In the genomic region with DNA sequence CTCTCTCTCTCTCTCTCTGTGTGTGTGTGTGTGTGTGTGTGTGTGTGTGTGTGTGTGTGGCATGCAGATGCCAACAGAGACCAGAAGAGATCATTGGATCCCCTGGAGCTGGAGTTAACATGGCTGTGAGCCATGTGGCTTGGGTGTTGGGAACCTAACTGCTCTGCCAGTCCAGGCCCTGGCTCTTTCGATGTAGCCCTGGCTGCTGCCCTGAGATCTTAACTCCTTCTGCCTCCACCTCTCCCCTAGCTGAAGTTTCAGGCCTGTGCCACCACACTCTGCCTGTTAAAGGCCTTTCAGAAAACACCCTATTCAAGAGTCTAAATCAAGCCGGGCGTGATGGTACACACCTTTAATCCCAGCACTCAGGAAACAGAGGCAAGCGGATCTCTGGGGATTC, we compare ENCODE assay signal across 20 mouse cellular contexts. TPM values are rescaled to one million over a fixed set of nuclear protein-coding genes. Genes with fewer than 3 reads are reported as not detected.
A peak's percentile ranks its signal among the peaks of the same experiment; 100 is the strongest.
DNase-seq lines count a peak whose midpoint lies in the region; ATAC-seq lines count a peak whose summit lies in the region.
"Had no signal": no experiment of that assay in that cellular context is flagged by ENCODE, and none has a peak within 500 bp of the region (broad histone marks: within the 10 kb centered on the region; RNA-seq: fewer than 3 reads in every experiment).

No protein-coding gene starts in this region.

- WGBS in kidney, embryonic 15.5 days, result 37% methylated on average over 4 of the region's 4 CpGs

- intact Hi-C loops in gastrocnemius, postnatal 36 days (cut with DNase I), result loop anchor here (5.0 kb wide), 1 partner anchor 41 kb away; the partner anchor contains the start of gene Fam214a

- DNase-seq in gastrocnemius, adult 18-20 months (ENCODE audit: low spot score), result peak; percentile 58
- DNase-seq in gastrocnemius, postnatal 4 days (ENCODE audit: low spot score in 2 of 2), result no peak
- DNase-seq in kidney, adult 18-20 months, result no peak
- peak; percentile 29 to 36 for DNase-seq in gastrocnemius, postnatal 36 days
- no peak for DNase-seq in urinary bladder, postnatal 10 days (ENCODE audit: low spot score)
- DNase-seq: B cell, adult 2 months; cerebellum, adult 9-11 months; heart, postnatal 14 days; retina, postnatal 1 day; thymus, adult 18-20 months had no signal

- H3K9me3 ChIP-seq in kidney, embryonic 15.5 days (replicated peaks), result no peaks in the 10 kb centered on the region
- H3K9me3 ChIP-seq: liver, embryonic 12.5 days; megakaryocyte, embryonic 14.5 days; neural tube, embryonic 15.5 days had no signal

- peak; percentile 32; the same call in 1 of the 2 replicates for ATAC-seq in kidney, embryonic 15.5 days (replicated peaks; ENCODE audit: low FRiP score)
- ATAC-seq in erythroid progenitor cell, adult 5-6 weeks (replicated peaks; ENCODE audit: low FRiP score, poor library complexity, severe bottlenecking), result no peak
- ATAC-seq: liver, embryonic 12.5 days had no signal

- peaks cover 24% of the 10 kb centered on the region for H3K4me1 ChIP-seq in kidney, embryonic 15.5 days
- peaks cover 7% of the 10 kb centered on the region; the same call in 1 of the 2 replicates for H3K4me1 ChIP-seq in brown adipose tissue, adult 24 weeks (ENCODE audit: control insufficient read depth, insufficient read depth, insufficient read length, low read length)
- H3K4me1 ChIP-seq: liver, embryonic 12.5 days; neural tube, embryonic 15.5 days had no signal

- H3K27ac ChIP-seq in kidney, embryonic 15.5 days, result peak overlapping the region; percentile 81
- H3K27ac ChIP-seq in brown adipose tissue, adult 24 weeks (replicated peaks; ENCODE audit: low read depth, low read length), result peak overlapping the region; percentile 78
- H3K27ac ChIP-seq: layer of hippocampus, adult 2 months; left cerebral cortex, adult 2 months; liver, embryonic 12.5 days; neural tube, embryonic 15.5 days had no signal

- no peak overlapping the region for H3K9ac ChIP-seq in kidney, embryonic 15.5 days
- H3K9ac ChIP-seq: liver, embryonic 12.5 days; neural tube, embryonic 15.5 days had no signal

- no peaks in the 10 kb centered on the region for H3K36me3 ChIP-seq in kidney, embryonic 15.5 days
- H3K36me3 ChIP-seq: liver, embryonic 12.5 days; neural tube, embryonic 15.5 days had no signal

- H3K4me3 ChIP-seq in kidney, embryonic 15.5 days (replicated peaks), result no peak overlapping the region
- no peak overlapping the region for H3K4me3 ChIP-seq in brown adipose tissue, adult 24 weeks (ENCODE audit: insufficient read depth, low read depth, low read length)
- H3K4me3 ChIP-seq: layer of hippocampus, adult 2 months; left cerebral cortex, adult 2 months; liver, embryonic 12.5 days; megakaryocyte, embryonic 14.5 days; neural tube, embryonic 15.5 days had no signal

- H3K4me2 ChIP-seq in kidney, embryonic 15.5 days, result no peak overlapping the region
- H3K4me2 ChIP-seq: liver, embryonic 12.5 days; neural tube, embryonic 15.5 days had no signal

- H3K27me3 ChIP-seq in kidney, embryonic 15.5 days, result no peaks in the 10 kb centered on the region
- H3K27me3 ChIP-seq: liver, embryonic 12.5 days; neural tube, embryonic 15.5 days had no signal

RNA-seq across cellular contexts. Expression of gene Fam214a, which starts 41.3 kb away (rescaled TPM):
- total RNA-seq in gastrocnemius, adult 18-20 months (2021), result 10 to 100 TPM; 24.5 to 30.3 TPM
- 10 to 100 TPM; 23.7 to 36.8 TPM for total RNA-seq in gastrocnemius, postnatal 4 days (2021)
- polyA plus RNA-seq in kidney, embryonic 15.5 days (2015; fragmentation: Nextera tagmentation; extraction: Ambion mirVana), result 11.1 and 12.0 TPM in 2 replicates
- 29.9 and 41.0 TPM in 2 replicates for polyA plus RNA-seq in brown adipose tissue, adult 24 weeks (2012; ENCODE audit: insufficient read depth, insufficient read length, missing spikeins)
- total RNA-seq in gastrocnemius, postnatal 36 days (2021), result 10 to 100 TPM; 20.3 to 30.3 TPM
- 4.6 and 4.7 TPM in 2 replicates for total RNA-seq in erythroid progenitor cell, adult 5-6 weeks (2015; ENCODE audit: low replicate concordance)
- total RNA-seq in erythroid progenitor cell, adult 5-6 weeks (2017; ENCODE audit: low replicate concordance), result 1.0 and 2.3 TPM in 2 replicates

RNA-seq across cellular contexts. Expression of gene Onecut1, which starts 49.7 kb away (rescaled TPM):
- not detected for total RNA-seq in gastrocnemius, adult 18-20 months (2021)
- total RNA-seq in gastrocnemius, postnatal 4 days (2021), result not detected
- polyA plus RNA-seq in kidney, embryonic 15.5 days (2015; fragmentation: Nextera tagmentation; extraction: Ambion mirVana), result 0.10 and 0.13 TPM in 2 replicates
- not detected in 2 replicates for polyA plus RNA-seq in brown adipose tissue, adult 24 weeks (2012; ENCODE audit: insufficient read depth, insufficient read length, missing spikeins)
- total RNA-seq in gastrocnemius, postnatal 36 days (2021), result not detected
- not detected in 2 replicates for total RNA-seq in erythroid progenitor cell, adult 5-6 weeks (2015; ENCODE audit: low replicate concordance)
- not detected in 2 replicates for total RNA-seq in erythroid progenitor cell, adult 5-6 weeks (2017; ENCODE audit: low replicate concordance)
- total RNA-seq: heart, postnatal 14 days; monocyte, adult 5-6 weeks had no signal
- polyA plus RNA-seq: lung, embryonic 16.5 days had no signal

Comparison
In these comparisons a context has a peak if more than half of its experiments do, and no peak if none do; other contexts are left out.
1. DNase-seq: peak in gastrocnemius, adult 18-20 months (single experiment) and gastrocnemius, postnatal 36 days (2 of 2); none in gastrocnemius, postnatal 4 days (0 of 2), kidney, adult 18-20 months (single experiment) and urinary bladder, postnatal 10 days (single experiment).